Mouse (Mus musculus) brain, adult 2 months (tissue): ENCODE measurements at regions not wholly inside any gene's neighbourhood (a gene's known extent, or its start where the extent isn't known, plus 50 kb on each side); places are given as distances from the start of the nearest gene placed in this dataset.

Source experiments
- DNase-seq: peaks from one replicate; pipeline ENCODE4 v3.0.0; 2011; ENCODE audit warnings: low read depth, low spot score

- no peak for DNase-seq
Measured at GRCm38 (mm10) chr2:128217784-128218467, 92.1 kb downstream of the Bcl2l11 start.

DNA sequence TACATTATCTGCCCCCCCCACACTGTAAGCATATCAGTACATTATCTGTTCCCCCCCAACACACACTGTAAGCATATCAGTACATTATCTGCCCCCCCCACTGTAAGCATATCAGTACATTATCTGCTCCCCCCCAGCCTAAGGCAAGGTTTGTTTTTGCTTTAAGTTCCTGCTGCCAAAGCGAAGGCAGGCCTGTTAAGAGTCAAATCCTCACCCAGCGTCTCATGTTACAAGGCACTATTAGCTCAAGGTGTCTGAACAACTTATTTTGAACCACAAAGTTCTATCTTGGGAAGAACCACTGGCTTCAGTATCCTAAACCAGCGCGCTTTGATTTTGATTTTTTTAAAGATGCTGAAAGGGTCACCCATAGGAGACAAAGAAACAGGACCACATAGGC is 93.1 kb downstream of the Bcl2l11 start:
- DNase-seq = no peak

- DNase-seq = no peak
Measured at GRCm38 (mm10) chr2:128221055-128221454, 95.2 kb downstream of the Bcl2l11 start.

DNA sequence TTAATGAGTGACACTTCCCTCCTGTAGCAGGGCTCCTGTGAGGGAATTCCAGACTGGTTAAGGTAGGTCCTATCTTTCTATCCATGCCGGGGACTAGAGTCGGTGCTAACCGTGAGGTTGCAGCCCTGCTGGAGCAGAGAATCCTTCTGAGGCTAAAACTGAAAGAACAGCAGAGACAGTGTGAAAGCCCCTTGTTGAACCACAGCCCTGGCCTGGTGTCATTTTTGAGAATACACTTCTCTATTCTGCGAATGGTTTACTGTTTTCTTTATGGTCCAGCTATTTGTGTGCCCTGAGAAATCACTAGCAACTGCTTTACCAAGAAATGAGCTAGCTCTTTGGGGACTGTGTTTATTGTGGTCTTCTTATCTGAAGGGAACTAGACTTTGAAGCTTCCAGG is 95.8 kb downstream of the Bcl2l11 start:
- no peak for DNase-seq

DNA sequence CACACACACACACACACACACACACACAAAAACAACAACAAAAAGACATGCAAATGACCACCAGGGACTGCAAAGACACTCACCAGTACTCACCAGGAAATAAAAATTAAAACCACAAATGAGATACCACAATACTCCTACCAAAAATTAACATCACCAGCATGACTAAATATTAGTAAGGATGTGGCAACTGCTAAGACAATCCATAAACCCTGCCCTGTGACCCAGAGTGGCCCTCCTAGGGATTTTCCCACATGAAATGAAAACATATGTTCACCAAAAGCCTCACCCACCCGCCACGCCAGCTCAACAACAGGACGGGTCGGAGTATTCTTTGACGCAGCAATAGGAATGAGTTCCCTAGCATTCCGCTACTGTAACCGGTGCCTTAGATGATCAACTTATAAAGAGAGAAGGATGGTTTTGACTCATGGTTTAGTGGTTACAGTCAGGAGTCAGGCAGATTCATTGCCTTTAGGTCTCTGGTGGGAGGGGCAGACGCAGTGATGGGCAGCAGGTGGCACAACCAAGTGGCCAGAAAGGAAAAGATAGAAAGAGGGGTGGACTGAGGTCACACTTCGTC is 100.7 kb downstream of the Bcl2l11 start:
- DNase-seq = no peak

- DNase-seq = peak; percentile 7
Measured at GRCm38 (mm10) chr2:128229730-128230129, 103.9 kb downstream of the Bcl2l11 start.

- DNase-seq = no peak
Measured at GRCm38 (mm10) chr2:128230921-128231320, 105.1 kb downstream of the Bcl2l11 start.

DNA sequence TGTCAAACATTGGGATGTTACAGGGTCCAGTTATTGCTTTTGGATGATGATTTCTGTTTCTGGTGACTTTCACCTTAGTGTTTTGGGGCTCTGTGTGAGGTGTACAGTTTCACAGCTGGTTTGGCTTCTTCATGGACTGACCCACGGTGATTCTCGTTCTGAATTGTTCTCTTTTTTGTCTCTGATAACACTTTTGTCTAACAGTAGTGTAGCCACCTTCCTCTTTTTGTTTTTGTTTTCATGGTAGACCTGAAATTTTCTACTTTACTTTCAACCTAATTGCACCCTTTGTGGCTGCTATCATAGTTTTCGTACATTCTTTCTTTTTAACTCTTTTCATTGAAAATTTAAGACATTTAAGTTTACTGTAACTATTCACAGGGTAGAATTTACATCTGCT is 105.5 kb downstream of the Bcl2l11 start:
- DNase-seq = no peak

DNA sequence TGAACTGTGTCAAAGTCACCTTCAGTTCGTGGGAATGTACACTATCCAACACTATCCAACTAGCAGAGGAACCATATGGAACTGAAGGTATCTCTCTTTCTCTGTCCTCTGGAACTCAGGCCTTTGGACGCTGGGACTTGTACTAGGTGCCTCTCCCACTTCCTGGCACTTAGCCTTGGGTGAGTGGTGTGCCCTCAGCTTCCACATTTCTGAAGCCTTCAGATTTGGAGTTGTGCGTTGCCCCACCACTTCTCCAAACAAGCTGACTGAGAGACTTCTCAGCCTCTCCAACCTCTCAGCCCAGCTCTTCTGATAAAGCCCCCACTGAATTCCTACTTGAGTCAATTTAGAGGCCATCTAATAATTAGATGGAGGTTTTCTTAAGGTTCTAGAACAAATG is 106.2 kb downstream of the Bcl2l11 start:
- no peak for DNase-seq

GRCm38 (mm10) chr2:128235127-128235526 is 109.3 kb downstream of the Bcl2l11 start:
- DNase-seq = peak; percentile 53

- DNase-seq = no peak
Measured at GRCm38 (mm10) chr2:128239451-128239850, 113.6 kb downstream of the Bcl2l11 start.

DNA sequence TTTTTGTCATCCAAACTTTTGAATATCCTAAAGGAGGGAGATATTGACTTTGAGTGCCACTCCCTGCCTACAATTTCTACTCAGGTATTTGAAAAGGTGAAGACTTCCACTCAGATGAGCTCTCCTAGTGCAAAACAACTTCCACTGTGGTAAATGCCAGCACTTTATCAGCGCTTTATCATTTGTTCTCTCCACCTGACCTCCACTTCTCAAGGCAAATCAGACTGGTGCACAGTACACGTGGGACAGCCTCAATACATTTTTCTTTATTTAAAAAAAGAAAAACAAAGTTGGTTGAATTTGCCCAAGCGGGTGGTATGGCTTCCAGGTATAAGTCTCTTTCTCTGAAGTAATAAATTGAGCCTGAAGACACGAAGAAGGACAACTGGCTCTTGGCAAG is 114.2 kb downstream of the Bcl2l11 start:
- no peak for DNase-seq

GRCm38 (mm10) chr2:128240536-128241279 is 114.9 kb downstream of the Bcl2l11 start:
- no peak for DNase-seq

DNA sequence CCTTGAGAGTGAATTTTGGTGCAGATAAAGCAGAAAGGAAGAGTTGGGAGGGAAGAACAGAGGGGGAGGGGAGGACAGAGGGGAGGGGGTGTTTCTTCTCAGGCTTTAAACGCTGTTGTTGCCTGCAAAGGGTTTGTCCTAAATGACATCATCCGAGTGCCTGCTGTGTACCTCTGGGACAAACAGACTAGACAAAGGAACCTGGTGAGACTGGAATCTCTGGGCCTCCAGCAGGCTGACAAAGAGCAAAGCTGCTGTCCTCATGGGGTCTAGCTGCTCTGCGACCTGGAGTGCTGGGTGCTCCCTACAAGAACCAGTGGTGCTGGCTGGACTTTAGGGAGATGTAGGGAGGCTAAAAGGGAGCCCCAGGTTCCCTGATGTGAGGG is 115.4 kb downstream of the Bcl2l11 start:
- DNase-seq = no peak

- peak; percentile 93 for DNase-seq
Measured at GRCm38 (mm10) chr2:128245544-128245943, 119.7 kb downstream of the Bcl2l11 start.

GRCm38 (mm10) chr2:128247967-128248366 is 122.1 kb downstream of the Bcl2l11 start:
- no peak for DNase-seq

- no peak for DNase-seq
Measured at GRCm38 (mm10) chr2:128249188-128249587, 123.3 kb downstream of the Bcl2l11 start.

- DNase-seq = no peak
Measured at GRCm38 (mm10) chr2:128249607-128250006, 123.8 kb downstream of the Bcl2l11 start.

DNA sequence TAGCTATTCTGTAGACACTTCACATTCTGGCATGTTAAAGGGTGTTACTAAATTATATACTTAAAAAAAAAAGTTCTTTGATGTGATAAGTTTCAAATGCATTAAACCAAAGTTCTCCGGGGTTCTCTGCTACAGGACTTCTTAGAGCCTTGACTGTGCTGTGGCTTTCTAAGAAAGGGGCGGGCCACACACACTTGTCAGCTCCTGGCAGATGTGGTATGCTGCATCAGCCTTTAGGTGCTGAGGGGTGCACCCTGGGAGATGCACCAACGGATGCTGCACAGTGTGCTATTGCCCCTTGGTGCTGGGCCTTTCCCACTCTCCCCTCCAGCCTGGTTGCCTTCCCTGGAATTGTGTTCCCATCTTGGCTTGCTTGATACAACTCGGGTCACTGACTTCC is 125.0 kb downstream of the Bcl2l11 start:
- DNase-seq = no peak

- no peak for DNase-seq
Measured at GRCm38 (mm10) chr2:128256651-128257050, 130.8 kb downstream of the Bcl2l11 start.

- DNase-seq = no peak
Measured at GRCm38 (mm10) chr2:128257262-128257661, 131.4 kb downstream of the Bcl2l11 start.

DNA sequence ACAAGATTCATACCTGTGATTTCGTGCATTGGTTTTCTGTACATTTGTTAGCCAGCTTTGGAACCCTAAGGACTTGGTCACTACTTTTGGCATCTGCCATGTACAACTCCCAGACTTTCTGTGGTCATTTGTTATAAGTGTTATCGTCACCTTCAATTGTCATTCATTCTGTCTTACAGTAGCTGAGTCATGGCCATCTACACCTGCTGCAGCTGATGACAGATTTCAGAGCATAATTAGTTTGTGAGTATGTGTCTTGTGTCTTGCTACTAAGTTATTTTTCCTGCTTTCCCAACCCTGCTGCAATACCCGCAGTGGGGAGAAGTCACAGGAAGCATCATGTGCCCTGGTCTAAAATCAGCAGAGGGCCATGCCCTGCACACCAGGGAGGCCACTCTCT is 138.0 kb downstream of the Bcl2l11 start:
- no peak for DNase-seq
